Comparison of ENCODE assay signal across 8 mouse cellular contexts in the genomic region with DNA sequence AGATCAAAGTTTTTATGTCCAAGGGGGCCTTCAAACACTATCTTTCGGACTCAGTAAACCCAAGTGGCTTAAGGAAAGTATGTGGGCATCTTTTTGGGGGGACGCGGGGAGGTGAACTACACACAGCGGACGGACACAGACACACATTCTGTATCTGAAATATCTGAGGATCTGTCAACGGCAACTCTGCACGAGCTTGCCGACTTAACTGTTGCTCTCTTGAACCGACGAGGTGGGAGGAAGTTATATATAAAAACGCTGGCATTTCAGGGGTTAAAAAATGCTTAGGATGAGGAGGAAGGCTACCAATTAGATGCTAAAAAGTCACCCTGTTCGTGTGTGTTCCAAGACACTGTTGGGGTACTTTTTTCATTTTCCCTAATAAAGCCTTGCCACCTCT. TPM values are rescaled to one million over a fixed set of nuclear protein-coding genes. Genes with fewer than 3 reads are reported as not detected.
DNase-seq lines count a peak whose midpoint lies in the region; ATAC-seq and TF ChIP-seq lines count a peak whose summit lies in the region.

No protein-coding gene starts in this region.

- peak overlapping the region; percentile 15 for H3ac ChIP-seq in C2C12 (ENCODE audit: control insufficient read depth, insufficient read length, low read depth)

- peak overlapping the region; percentile 80 for H3K4me3 ChIP-seq in heart, adult 2 months
- peak overlapping the region; percentile 74 for H3K4me3 ChIP-seq in C2C12 (ENCODE audit: insufficient read depth, poor library complexity, severe bottlenecking)
- H3K4me3 ChIP-seq in forebrain, embryonic 10.5 days: peak overlapping the region; percentile 94
- H3K4me3 ChIP-seq in liver, embryonic 12.5 days: peak overlapping the region; percentile 85

- no peak for TF ChIP-seq EP300 in heart, adult 2 months (IDR thresholded peaks at IDR 0.05; ENCODE audit: insufficient read depth, low read depth, low read length)

- TF ChIP-seq POLR2A in heart, adult 2 months (IDR thresholded peaks at IDR 0.05; ENCODE audit: insufficient read depth, low read depth, low read length): no peak

- ATAC-seq in liver, embryonic 12.5 days: no peak
- ATAC-seq in megakaryocyte-erythroid progenitor cell, adult 5-6 weeks (replicated peaks; ENCODE audit: low FRiP score, low TSS enrichment, poor library complexity, severe bottlenecking): no peak

- H3K9me3 ChIP-seq in forebrain, embryonic 10.5 days: no peaks in the 10 kb centered on the region
- H3K9me3 ChIP-seq in liver, embryonic 12.5 days (replicated peaks): no peaks in the 10 kb centered on the region

- peak overlapping the region; percentile 99 for H3K27ac ChIP-seq in heart, adult 2 months
- H3K27ac ChIP-seq in forebrain, embryonic 10.5 days: peak overlapping the region; percentile 91; the same call in 1 of the 2 replicates
- peak overlapping the region; percentile 97 for H3K27ac ChIP-seq in liver, embryonic 12.5 days

- intact Hi-C loops in heart, adult 2 months (cut with DNase I): loop anchor here (2.0 to 5.0 kb wide), 2 partner anchors 15 to 79 kb away; a partner anchor contains a TSS

- no peak for TF ChIP-seq CTCF in heart, adult 2 months (IDR thresholded peaks at IDR 0.05)
- TF ChIP-seq CTCF in C2C12 (IDR thresholded peaks at IDR 0.05; ENCODE audit: control insufficient read depth, insufficient read depth, insufficient read length): no peak

- DNase-seq in heart, adult 2 months: no peak
- DNase-seq in heart, adult 9 months (ENCODE audit: low spot score in 2 of 2): no peak
- no peak for DNase-seq in forebrain, embryonic 10.5 days (ENCODE audit: extremely low spot score, low spot score)
- DNase-seq in spleen, postnatal 14 days (ENCODE audit: low spot score in 2 of 2): no peak
- DNase-seq in cerebellum, postnatal 14 days: no peak

- no peaks in the 10 kb centered on the region for H3K36me3 ChIP-seq in heart, adult 2 months (ENCODE audit: control insufficient read depth, insufficient read depth, low read length)
- H3K36me3 ChIP-seq in C2C12 (ENCODE audit: control insufficient read depth, insufficient read depth): peaks cover 17% of the 10 kb centered on the region
- peaks cover 34% of the 10 kb centered on the region for H3K36me3 ChIP-seq in forebrain, embryonic 10.5 days (replicated peaks)
- peaks cover 33% of the 10 kb centered on the region for H3K36me3 ChIP-seq in liver, embryonic 12.5 days

- H3K9ac ChIP-seq in heart, adult 2 months (ENCODE audit: low read depth, low read length): peak overlapping the region; percentile 99
- peak overlapping the region; percentile 92 for H3K9ac ChIP-seq in liver, embryonic 12.5 days

- H3K4me2 ChIP-seq in liver, embryonic 12.5 days: peak overlapping the region; percentile 75

- 29% methylated on average over 12 of the region's 12 CpGs for WGBS in heart, adult 2 months
- 46% methylated on average over 12 of the region's 12 CpGs for whole genome bisulfite sequencing in forebrain, embryonic 10.5 days
- 31% methylated on average over 12 of the region's 12 CpGs for WGBS in liver, embryonic 12.5 days (ENCODE audit: insufficient replicate concordance)

- H3K79me3 ChIP-seq in C2C12 (ENCODE audit: low read depth): peaks cover 4% of the 10 kb centered on the region

- no peaks in the 10 kb centered on the region for H3K79me2 ChIP-seq in heart, adult 2 months (replicated peaks; ENCODE audit: control insufficient read depth, insufficient read depth, low read length)
- peaks cover 17% of the 10 kb centered on the region for H3K79me2 ChIP-seq in C2C12 (ENCODE audit: control insufficient read depth, insufficient read depth)

- peaks cover 4% of the 10 kb centered on the region for H3K4me1 ChIP-seq in heart, adult 2 months (ENCODE audit: control insufficient read depth, insufficient read depth, low read length)
- peaks cover 33% of the 10 kb centered on the region for H3K4me1 ChIP-seq in forebrain, embryonic 10.5 days
- H3K4me1 ChIP-seq in liver, embryonic 12.5 days: peaks cover 37% of the 10 kb centered on the region

- no peaks in the 10 kb centered on the region for H3K27me3 ChIP-seq in heart, adult 2 months (ENCODE audit: control insufficient read depth, insufficient read depth, low read length)
- H3K27me3 ChIP-seq in C2C12 (ENCODE audit: control insufficient read depth, insufficient read depth, insufficient read length): no peaks in the 10 kb centered on the region
- no peaks in the 10 kb centered on the region for H3K27me3 ChIP-seq in forebrain, embryonic 10.5 days (ENCODE audit: poor library complexity, severe bottlenecking)
- no peaks in the 10 kb centered on the region for H3K27me3 ChIP-seq in liver, embryonic 12.5 days (replicated peaks)

TF ChIP-seq in C2C12, 6 proteins besides CTCF, POLR2A, EP300 and RAD21:
- TF ChIP-seq MYOG (IDR thresholded peaks at IDR 0.05; ENCODE audit: control insufficient read depth, extremely low read depth, insufficient read length): no peak
- no peak for TF ChIP-seq USF1 (IDR thresholded peaks at IDR 0.05; ENCODE audit: low read depth)
- no peak for TF ChIP-seq CEBPB (IDR thresholded peaks at IDR 0.05; ENCODE audit: low read depth)
- no peak for TF ChIP-seq MYOD1 (IDR thresholded peaks at IDR 0.05; ENCODE audit: control insufficient read depth, insufficient read length, low read depth)
- no peak for TF ChIP-seq MAX (IDR thresholded peaks at IDR 0.05)
- TF ChIP-seq FOSL1 (IDR thresholded peaks at IDR 0.05; ENCODE audit: insufficient read depth, low read length, poor library complexity, severe bottlenecking): no peak

RNA-seq across cellular contexts. Expression of a gene that starts 0.9 kb away (rescaled TPM):
- 10 to 100 TPM; 29.5 to 45.1 TPM for total RNA-seq in heart, adult 2 months (2021)
- 13.3 and 16.3 TPM in 2 replicates for polyA plus RNA-seq in heart, adult 2 months (2012; rRNA removed)
- 15.5 TPM for polyA plus RNA-seq in C2C12 (2012; fragmentation: generic; extraction: Trizol)
- polyA plus RNA-seq in forebrain, embryonic 10.5 days (2016; fragmentation: Nextera tagmentation; extraction: Ambion mirVana): 29.7 and 32.2 TPM in 2 replicates
- 22.6 and 25.8 TPM in 2 replicates for polyA plus RNA-seq in liver, embryonic 12.5 days (2016; fragmentation: Nextera tagmentation; extraction: Ambion mirVana)
- 20.0 and 23.9 TPM in 2 replicates for total RNA-seq in megakaryocyte-erythroid progenitor cell, adult 5-6 weeks (2014; fragmentation: Nextera tagmentation)
- 23.2 and 26.7 TPM in 2 replicates for total RNA-seq in megakaryocyte-erythroid progenitor cell, adult 5-6 weeks (2017)

RNA-seq across cellular contexts. Expression of a gene that starts 37.2 kb away (rescaled TPM):
- 10 to 100 TPM; 32.5 to 32.8 TPM for total RNA-seq in heart, adult 2 months (2021)
- polyA plus RNA-seq in heart, adult 2 months (2012; rRNA removed): 16.2 and 31.7 TPM in 2 replicates
- 19.2 TPM for polyA plus RNA-seq in C2C12 (2012; fragmentation: generic; extraction: Trizol)
- 52.8 and 53.9 TPM in 2 replicates for polyA plus RNA-seq in forebrain, embryonic 10.5 days (2016; fragmentation: Nextera tagmentation; extraction: Ambion mirVana)
- 21.0 and 21.7 TPM in 2 replicates for polyA plus RNA-seq in liver, embryonic 12.5 days (2016; fragmentation: Nextera tagmentation; extraction: Ambion mirVana)
- total RNA-seq in megakaryocyte-erythroid progenitor cell, adult 5-6 weeks (2014; fragmentation: Nextera tagmentation): 18.9 and 26.4 TPM in 2 replicates
- 24.7 and 25.4 TPM in 2 replicates for total RNA-seq in megakaryocyte-erythroid progenitor cell, adult 5-6 weeks (2017)

RNA-seq across cellular contexts. Expression of a gene that starts 52.4 kb away (rescaled TPM):
- total RNA-seq in heart, adult 2 months (2021): under 1 TPM; 0.43 to 0.47 TPM
- polyA plus RNA-seq in heart, adult 2 months (2012; rRNA removed): 0.73 and 1.7 TPM in 2 replicates
- 0.01 TPM for polyA plus RNA-seq in C2C12 (2012; fragmentation: generic; extraction: Trizol)
- polyA plus RNA-seq in forebrain, embryonic 10.5 days (2016; fragmentation: Nextera tagmentation; extraction: Ambion mirVana): 0.06 and 0.11 TPM in 2 replicates
- polyA plus RNA-seq in liver, embryonic 12.5 days (2016; fragmentation: Nextera tagmentation; extraction: Ambion mirVana): 0.60 and 0.73 TPM in 2 replicates
- total RNA-seq in megakaryocyte-erythroid progenitor cell, adult 5-6 weeks (2014; fragmentation: Nextera tagmentation): 2.8 TPM in 1 of 2 replicates, not detected in the other
- 0.30 and 0.33 TPM in 2 replicates for total RNA-seq in megakaryocyte-erythroid progenitor cell, adult 5-6 weeks (2017)
